Comparison of ENCODE assay signal across 9 mouse cellular contexts in genomic region chr14:31493901-31494300, GRCm38 (mm10). TPM values are rescaled to one million over a fixed set of nuclear protein-coding genes. Genes with fewer than 3 reads are reported as not detected.
DNase-seq lines count a peak whose midpoint lies in the region; ATAC-seq lines count a peak whose summit lies in the region.
"Had no signal": no experiment of that assay in that cellular context is flagged by ENCODE, and none has a peak within 500 bp of the region (broad histone marks: within the 10 kb centered on the region; RNA-seq: fewer than 3 reads in every experiment).

No protein-coding gene starts in this region.

- H3K4me2 ChIP-seq in heart, embryonic 12.5 days = peak overlapping the region; percentile 93

- peak overlapping the region; percentile 89 for H3K4me3 ChIP-seq in heart, embryonic 12.5 days
- peak overlapping the region; percentile 96 for H3K4me3 ChIP-seq in megakaryocyte, embryonic 14.5 days (replicated peaks)

- H3K36me3 ChIP-seq in heart, embryonic 12.5 days = peaks cover 43% of the 10 kb centered on the region
- peaks cover 53% of the 10 kb centered on the region for H3K36me3 ChIP-seq in megakaryocyte, embryonic 14.5 days (replicated peaks; ENCODE audit: low read length)

- 35% methylated on average over 9 of the region's 9 CpGs for WGBS in heart, embryonic 12.5 days

- no peak overlapping the region for H3K27ac ChIP-seq in heart, embryonic 12.5 days (ENCODE audit: poor library complexity, severe bottlenecking)

- peak overlapping the region; percentile 90 for H3K9ac ChIP-seq in heart, embryonic 12.5 days

- ATAC-seq in heart, embryonic 12.5 days (ENCODE audit: insufficient number of reproducible peaks, low FRiP score) = no peak
- peak; percentile 37 for ATAC-seq in CD4-positive, CD25-positive, alpha-beta regulatory T cell, adult 4 months
- ATAC-seq in granulocyte monocyte progenitor cell, adult 5-6 weeks (replicated peaks; ENCODE audit: poor library complexity, severe bottlenecking) = peak; percentile 23; the same call in 1 of the 2 replicates

- no peaks in the 10 kb centered on the region for H3K27me3 ChIP-seq in heart, embryonic 12.5 days (replicated peaks)
- H3K27me3 ChIP-seq in megakaryocyte, embryonic 14.5 days (replicated peaks) = no peaks in the 10 kb centered on the region
- H3K27me3 ChIP-seq: Patski had no signal

- H3K4me1 ChIP-seq in heart, embryonic 12.5 days (replicated peaks) = peaks cover 34% of the 10 kb centered on the region
- peaks cover 62% of the 10 kb centered on the region for H3K4me1 ChIP-seq in megakaryocyte, embryonic 14.5 days

- no peaks in the 10 kb centered on the region for H3K9me3 ChIP-seq in heart, embryonic 12.5 days (replicated peaks)
- no peaks in the 10 kb centered on the region for H3K9me3 ChIP-seq in megakaryocyte, embryonic 14.5 days

- no peak for DNase-seq in heart, postnatal 14 days
- DNase-seq in testis, postnatal 14 days (ENCODE audit: low spot score) = no peak
- no peak for DNase-seq in layer of hippocampus, postnatal 10 days (ENCODE audit: low spot score in 2 of 2)
- no peak for DNase-seq in layer of hippocampus, adult 8-10 months (ENCODE audit: low spot score in 2 of 2)

- intact Hi-C loops in heart, postnatal 14 days (cut with DNase I) = no loop called here

RNA-seq across cellular contexts. Expression of gene Eaf1, which starts 0.3 kb away (rescaled TPM):
- 20.1 and 20.9 TPM in 2 replicates for polyA plus RNA-seq in heart, embryonic 12.5 days (2016; fragmentation: Nextera tagmentation; extraction: Ambion mirVana)
- 10 to 100 TPM; 12.2 to 12.6 TPM for total RNA-seq in heart, postnatal 14 days (2021)
- 10 to 100 TPM in 1 of 2 experiments, 1 to 10 TPM in 1; 9.8 to 10.8 TPM for polyA plus RNA-seq in CD4-positive, CD25-positive, alpha-beta regulatory T cell, adult 4 months (2017; shearing (Covaris generic))
- 26.3 and 35.0 TPM in 2 replicates for total RNA-seq in granulocyte monocyte progenitor cell, adult 5-6 weeks (2014; fragmentation: Nextera tagmentation)
- total RNA-seq in granulocyte monocyte progenitor cell, adult 5-6 weeks (2017) = 26.5 and 31.4 TPM in 2 replicates
- 33.2 and 37.0 TPM in 2 replicates for polyA plus RNA-seq in megakaryocyte, embryonic 14.5 days (2012; ENCODE audit: insufficient read depth, low replicate concordance)
- 10 to 100 TPM; 16.1 to 19.1 TPM for total RNA-seq in layer of hippocampus, postnatal 10 days (2021)
- total RNA-seq in layer of hippocampus, adult 8-10 months (2022) = 10 to 100 TPM; 13.8 to 21.0 (median 16.9) TPM

RNA-seq across cellular contexts. Expression of gene Mettl6, which starts 0.9 kb away (rescaled TPM):
- polyA plus RNA-seq in heart, embryonic 12.5 days (2016; fragmentation: Nextera tagmentation; extraction: Ambion mirVana) = 46.4 and 49.7 TPM in 2 replicates
- total RNA-seq in heart, postnatal 14 days (2021) = 10 to 100 TPM; 11.6 to 12.3 TPM
- polyA plus RNA-seq in CD4-positive, CD25-positive, alpha-beta regulatory T cell, adult 4 months (2017; shearing (Covaris generic)) = 10 to 100 TPM; 68.2 to 69.7 TPM
- total RNA-seq in granulocyte monocyte progenitor cell, adult 5-6 weeks (2014; fragmentation: Nextera tagmentation) = 62.4 and 64.9 TPM in 2 replicates
- 110 and 131 TPM in 2 replicates for total RNA-seq in granulocyte monocyte progenitor cell, adult 5-6 weeks (2017)
- polyA plus RNA-seq in megakaryocyte, embryonic 14.5 days (2012; ENCODE audit: insufficient read depth, low replicate concordance) = 2.9 TPM in 1 of 2 replicates, not detected in the other
- 10 to 100 TPM; 26.7 to 29.4 TPM for total RNA-seq in layer of hippocampus, postnatal 10 days (2021)
- 10 to 100 TPM; 27.8 to 32.8 (median 31.8) TPM for total RNA-seq in layer of hippocampus, adult 8-10 months (2022)

RNA-seq across cellular contexts. Expression of gene Sh3bp5, which starts 58.0 kb away (rescaled TPM):
- polyA plus RNA-seq in heart, embryonic 12.5 days (2016; fragmentation: Nextera tagmentation; extraction: Ambion mirVana) = 29.9 and 30.2 TPM in 2 replicates
- total RNA-seq in heart, postnatal 14 days (2021) = 10 to 100 TPM; 44.4 to 47.3 TPM
- polyA plus RNA-seq in CD4-positive, CD25-positive, alpha-beta regulatory T cell, adult 4 months (2017; shearing (Covaris generic)) = 10 to 100 TPM; 15.4 to 16.8 TPM
- total RNA-seq in granulocyte monocyte progenitor cell, adult 5-6 weeks (2014; fragmentation: Nextera tagmentation) = 5.0 and 6.3 TPM in 2 replicates
- total RNA-seq in granulocyte monocyte progenitor cell, adult 5-6 weeks (2017) = 2.7 and 2.8 TPM in 2 replicates
- 2.2 TPM in 1 of 2 replicates, not detected in the other for polyA plus RNA-seq in megakaryocyte, embryonic 14.5 days (2012; ENCODE audit: insufficient read depth, low replicate concordance)
- 100 to 1,000 TPM; 120 to 125 TPM for total RNA-seq in layer of hippocampus, postnatal 10 days (2021)
- total RNA-seq in layer of hippocampus, adult 8-10 months (2022) = 100 to 1,000 TPM; 105 to 134 (median 117) TPM

Comparison
In these comparisons a context has a peak if more than half of its experiments do, and no peak if none do; other contexts are left out.
1. RNA of gene Sh3bp5, which starts 58.0 kb away (total RNA-seq): 120 to 125 TPM in layer of hippocampus, postnatal 10 days, 105 to 134 TPM in layer of hippocampus, adult 8-10 months and 44.4 to 47.3 TPM in heart, postnatal 14 days; 2.7 to 6.3 TPM in granulocyte monocyte progenitor cell, adult 5-6 weeks; every median in the first group is over 4 times any median in the second.